Mouse (Mus musculus) thymus, postnatal 4 days (tissue): ENCODE results near the gene Sohlh2.
"Not testable (repeated sequence)": the region's sequence is repeated elsewhere in the genome, so short reads cannot be mapped to it uniquely, and the experiment has no call there.

Source experiments
- DNase-seq: peaks from one replicate; pipeline ENCODE4 v3.0.0; 2021

The Sohlh2 gene

DNA sequence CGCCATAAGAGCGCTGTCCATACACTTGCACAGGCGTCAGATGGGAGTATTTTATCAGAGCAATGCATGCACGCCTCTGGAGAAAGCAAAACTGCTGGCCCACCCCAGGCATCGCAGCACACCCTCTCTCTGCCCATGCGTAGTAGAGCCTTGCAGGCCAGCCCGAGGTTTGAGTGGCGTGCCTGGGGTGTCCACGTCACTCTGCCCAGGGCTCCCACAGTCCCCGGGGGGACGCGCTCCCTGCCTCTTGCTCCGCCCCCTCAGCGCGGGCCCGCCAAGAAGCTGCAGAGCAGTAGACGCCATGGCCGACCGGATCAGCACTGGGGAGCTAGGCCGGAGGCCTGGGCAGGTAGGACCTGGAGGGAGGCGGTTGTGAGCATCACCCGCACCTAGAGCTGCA, at the start of gene Sohlh2:
Gene Sohlh2, plus strand, starts transcription at position 263 of the 400 bp plus-strand sequence.
- no peak for DNase-seq

DNA sequence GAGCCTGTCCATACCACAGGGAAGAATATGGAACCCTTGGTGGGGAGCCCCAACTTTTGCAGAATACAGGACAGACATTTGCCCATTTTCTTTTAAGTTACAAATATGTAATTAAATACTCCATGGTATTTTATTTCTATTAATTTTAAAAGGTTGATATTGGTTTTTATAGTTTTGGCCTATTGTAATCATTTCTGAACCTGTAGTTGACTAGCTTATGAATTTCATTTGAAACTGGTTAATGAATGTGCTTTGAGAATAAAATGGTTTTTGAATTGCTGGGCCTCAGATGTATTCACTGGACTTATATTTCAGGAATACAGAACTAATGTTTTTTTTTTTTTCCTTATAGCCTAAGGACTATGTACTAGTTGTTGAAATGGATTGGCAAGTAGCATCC, 44.8 kb upstream of the Sohlh2 start, which contains the start of gene Ccdc169:
Gene Ccdc169, plus strand, starts transcription at position 301 of the 400 bp plus-strand sequence.
- DNase-seq, result no peak

DNA sequence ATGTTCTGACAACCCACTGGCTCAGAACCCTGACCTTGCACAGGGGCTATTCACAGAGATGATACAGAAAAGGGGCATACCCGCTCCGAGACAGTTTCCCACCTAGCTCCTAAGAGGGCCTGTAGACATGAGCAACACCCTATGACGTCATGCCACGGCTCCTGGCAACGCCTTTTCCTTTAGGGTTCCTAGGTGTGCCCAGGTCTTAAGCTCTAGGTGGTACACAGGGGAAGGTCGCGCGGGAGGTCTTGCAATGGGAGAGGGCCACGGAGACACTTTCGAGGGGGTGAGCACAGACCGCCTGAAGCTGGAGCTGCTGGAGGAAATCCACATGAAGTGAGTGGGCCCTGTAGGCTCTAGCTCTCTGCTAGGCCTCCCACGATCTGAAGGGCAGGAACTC, 42.0 kb upstream of the Sohlh2 start:
- no peak for DNase-seq

DNA sequence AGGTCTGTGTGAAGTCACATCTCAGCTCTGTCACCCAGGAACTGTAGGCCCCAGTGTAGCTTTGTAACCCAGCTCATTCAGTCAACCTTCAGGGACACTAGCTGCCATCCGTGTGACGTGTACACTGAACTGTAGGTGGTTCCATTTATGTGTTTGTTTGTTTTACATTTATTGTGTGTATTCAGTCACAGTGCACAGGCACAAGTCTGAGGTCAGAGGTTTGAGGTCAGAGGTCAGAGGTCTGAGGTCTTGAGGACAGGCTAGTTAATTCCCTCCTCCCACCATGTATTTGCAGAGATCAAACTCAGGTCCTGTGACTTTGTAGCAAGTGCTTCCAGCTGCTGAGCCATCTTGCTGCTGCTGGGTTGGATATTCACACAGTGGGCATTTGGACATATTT, 40.4 kb upstream of the Sohlh2 start:
- no peak for DNase-seq

DNA sequence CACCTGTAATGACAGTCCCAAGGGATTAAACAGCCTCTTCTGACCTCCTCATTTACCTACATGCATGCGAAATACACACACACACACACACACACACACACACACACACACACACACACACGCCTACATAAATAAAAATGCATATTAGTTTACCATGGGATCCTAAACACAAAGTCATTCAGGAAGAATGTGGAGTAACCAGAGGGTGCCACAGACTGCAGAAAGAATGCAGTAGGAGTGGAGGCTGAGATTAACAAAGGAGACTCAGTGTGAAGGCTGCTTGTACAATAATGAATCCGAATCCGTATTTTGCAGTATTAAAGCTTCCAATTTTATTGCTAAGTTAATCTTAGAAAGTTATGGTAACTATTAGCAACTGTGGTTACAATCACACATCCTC, 36.9 kb upstream of the Sohlh2 start:
- DNase-seq, result no peak

DNA sequence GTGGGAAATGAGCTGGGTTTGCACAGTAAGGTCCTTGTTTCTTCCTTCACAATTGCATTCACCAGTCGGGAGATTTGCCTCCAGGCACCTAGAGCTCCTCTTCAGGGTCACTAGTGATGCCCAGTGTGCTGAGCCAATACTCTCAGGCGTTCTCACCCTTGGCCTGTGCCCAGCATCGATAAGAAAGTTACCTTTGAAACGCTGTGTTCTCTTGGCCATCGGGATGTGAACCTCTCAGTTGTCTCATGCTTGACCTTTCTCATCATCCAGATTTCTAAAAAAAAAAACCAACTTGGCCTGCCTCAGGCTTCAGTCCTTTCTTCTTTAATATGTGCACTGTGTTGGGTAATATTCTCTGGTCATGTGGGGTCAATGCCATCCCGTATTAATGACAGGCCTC, 35.4 kb upstream of the Sohlh2 start:
- no peak for DNase-seq

DNA sequence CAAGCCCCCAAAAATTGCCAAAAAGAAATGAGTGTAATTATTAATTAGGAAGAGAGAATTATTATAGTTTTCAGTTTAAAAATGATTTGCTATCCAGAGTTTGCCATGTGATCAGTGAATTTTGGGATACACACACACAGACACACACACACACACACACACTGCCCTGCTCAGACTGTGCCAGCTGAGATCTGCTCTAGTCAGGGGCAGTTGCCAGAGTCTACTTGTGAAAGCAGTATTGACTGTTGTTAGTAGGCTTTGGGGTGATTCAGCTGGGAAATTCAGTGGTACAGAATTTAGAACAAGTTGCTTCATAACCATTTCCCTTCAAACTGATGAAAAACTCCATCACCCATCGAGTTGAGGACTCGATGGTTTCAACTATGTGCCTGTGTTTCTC, 34.7 kb upstream of the Sohlh2 start:
- DNase-seq, result no peak

DNA sequence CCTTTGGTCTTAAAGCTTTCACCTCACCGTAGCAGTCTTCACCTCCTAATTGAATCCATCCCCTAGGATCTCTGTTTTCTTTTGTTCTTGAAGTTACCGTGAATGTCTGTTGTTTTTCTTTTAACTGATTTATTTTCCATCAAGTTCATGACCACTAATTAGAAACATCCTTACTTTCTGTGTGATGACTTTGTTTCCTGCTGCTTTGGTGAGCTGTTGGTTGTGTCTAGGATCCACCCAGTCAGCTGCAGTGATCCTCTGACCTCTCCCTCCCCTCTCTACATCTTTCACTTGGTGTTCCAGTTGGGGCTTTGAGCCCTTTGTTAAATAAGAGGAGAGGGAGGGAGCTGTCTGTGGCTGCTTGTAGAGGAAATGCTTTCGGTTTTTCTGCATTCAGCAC, 33.7 kb upstream of the Sohlh2 start:
- DNase-seq, result no peak

DNA sequence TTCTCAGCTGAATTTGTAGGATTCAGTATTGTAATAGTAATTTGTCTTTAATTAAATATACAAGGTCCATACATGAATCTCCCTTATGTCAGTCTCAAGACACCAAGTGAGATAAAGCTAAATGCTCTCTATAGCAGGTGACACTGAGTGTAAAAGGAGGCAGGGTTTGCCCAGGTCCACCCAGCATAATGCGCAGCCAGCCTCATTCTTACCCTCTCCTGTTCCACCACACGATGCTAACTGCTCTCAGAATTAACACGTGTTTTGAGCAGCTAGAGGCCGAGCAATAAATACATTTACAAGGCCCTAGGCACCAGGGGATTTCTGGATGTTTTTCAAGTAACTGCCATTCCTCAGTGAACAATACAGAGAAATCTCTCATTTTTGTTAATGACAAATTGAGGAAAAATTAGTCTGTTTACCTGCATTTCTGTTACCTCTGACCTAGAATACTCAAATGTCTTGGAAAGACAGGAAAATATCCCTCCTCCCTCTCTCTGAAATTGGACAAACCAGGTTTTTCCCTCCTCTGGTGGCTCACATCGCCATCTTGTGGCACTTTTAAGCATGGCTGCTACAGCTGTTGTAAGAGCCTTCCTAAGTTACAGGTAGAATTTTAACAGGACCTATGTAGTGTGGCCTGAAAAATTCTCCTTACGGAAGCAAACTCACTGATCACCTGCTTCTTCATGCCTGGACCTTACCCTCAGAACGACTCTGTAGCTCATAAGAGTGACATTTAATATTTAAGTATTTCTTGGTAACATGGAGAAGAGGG, 30.0 kb upstream of the Sohlh2 start:
- peak; percentile 47 for DNase-seq

DNA sequence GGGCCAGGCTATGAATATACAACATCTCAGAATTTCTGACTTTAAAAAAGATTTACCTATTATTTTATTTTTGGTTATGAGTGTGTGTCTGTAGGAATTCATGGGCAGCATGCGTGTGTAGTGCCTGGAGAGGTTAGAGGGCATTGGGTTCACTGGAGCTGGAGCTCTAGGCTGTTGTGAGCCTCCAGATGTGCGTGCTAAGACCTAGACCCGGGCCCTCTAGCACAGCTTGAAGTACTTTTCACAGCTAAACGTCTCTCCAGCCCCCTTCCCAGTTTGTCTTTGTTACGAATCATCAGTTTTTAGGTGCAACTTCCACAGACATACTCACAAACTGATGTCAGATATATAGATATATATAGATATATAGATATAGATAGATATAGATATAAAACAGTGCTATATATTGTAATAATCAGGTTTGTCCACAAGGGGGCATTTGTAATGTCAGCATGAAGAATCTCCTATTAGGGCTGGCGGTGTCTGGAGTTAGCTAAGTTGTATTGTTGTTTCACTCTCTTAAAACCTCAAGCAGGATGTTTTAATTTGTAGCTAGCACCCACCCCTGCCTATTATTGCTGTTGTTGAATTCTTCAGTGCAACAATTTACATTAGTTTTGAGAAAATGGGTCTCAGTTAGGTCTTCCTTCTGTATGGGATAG, 29.0 kb upstream of the Sohlh2 start:
- DNase-seq, result no peak

DNA sequence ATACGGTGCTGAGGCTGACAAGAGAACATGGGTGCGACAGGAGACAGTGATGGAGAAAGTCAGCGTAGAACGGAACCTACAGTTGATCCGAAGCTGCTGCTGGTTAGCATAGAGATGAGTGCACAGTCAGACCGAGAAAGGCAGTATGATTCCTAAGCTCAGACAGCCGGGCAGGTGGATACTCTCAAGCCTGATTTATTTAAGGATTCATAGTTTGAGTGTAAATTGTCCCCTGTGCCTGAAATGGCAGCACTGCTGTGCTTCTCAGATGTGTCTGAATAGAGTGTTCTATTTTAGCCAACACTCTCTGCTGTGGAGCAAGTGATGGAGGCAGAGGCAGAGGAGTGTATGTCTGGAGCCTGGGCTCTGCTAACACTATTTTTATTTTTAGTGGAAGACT, 27.7 kb upstream of the Sohlh2 start:
- DNase-seq, result no peak

DNA sequence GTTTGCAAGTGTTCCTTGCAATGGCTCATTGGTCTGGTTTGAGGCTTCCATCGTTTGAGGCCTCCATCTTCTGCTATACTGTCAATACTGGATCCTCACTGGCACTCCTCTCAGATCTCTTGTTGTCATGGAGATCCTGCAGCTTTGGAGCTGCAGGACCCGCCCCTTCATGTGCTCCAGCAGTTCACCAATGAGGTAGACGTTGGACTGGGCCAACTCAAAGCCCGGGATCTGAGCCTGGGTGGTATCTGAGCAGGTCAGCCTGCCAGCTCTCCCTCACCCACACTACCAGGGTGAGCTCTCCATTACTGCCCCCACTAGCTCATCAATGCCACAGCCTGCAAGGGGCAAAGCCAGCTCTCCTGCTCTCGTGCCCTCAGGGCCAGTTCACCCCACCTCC, 24.4 kb upstream of the Sohlh2 start:
- no peak for DNase-seq

DNA sequence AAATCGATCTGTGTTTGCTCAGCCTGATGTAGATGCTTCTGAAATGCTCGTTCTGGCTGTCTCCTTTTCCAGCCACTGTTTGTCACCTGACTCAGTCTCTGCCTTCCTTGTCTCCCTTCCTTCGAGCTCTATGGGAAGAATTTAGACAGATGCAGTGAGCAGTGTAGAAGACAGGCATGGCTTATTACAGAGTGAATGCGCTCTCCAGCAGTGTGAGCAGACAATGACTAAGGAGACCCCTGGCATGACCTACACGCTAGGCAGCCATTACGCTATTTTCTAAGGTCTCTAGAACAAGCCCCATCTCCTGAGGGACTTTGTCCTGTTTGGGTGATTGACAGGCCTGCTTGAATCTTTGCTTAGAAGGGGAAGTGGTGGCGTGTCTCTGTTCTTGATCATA, 20.7 kb upstream of the Sohlh2 start:
- no peak for DNase-seq

DNA sequence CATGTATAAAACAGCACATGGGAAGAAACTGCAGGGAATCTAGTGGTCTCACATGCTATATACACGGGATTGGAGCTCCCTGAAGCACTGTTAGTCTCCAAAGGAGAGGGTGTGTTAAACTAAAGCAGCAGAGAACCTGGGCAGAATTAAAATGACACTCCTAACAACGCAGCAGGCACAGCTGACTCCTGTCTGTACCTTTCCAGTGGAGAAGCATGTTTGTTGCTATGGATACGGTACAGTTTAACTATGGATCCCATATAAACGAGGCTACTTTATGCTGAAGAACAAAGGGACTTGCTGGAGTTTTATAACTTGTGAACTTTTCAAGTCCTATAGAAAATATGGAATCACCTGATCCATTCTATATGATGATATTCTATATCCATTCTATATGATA, 18.3 kb upstream of the Sohlh2 start:
- no peak for DNase-seq

DNA sequence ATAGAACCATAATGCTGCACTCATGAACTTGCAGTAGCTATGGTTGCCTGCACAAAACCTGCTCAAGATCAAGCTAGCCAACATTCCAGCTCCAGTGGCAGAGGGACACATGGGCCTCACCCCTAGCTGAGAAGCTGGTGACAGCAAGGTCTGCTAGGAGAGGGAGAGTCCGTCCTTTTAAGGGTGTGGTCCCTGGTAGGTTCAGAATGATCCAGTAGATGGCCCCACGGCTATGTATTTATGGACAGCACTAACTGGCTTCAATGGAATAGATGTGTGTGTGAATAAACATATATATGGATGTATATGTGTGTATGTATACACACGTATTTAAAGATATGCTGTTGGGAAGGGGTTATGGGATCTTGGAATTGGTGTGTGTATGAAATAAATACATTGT, 9.3 kb upstream of the Sohlh2 start:
- no peak for DNase-seq

DNA sequence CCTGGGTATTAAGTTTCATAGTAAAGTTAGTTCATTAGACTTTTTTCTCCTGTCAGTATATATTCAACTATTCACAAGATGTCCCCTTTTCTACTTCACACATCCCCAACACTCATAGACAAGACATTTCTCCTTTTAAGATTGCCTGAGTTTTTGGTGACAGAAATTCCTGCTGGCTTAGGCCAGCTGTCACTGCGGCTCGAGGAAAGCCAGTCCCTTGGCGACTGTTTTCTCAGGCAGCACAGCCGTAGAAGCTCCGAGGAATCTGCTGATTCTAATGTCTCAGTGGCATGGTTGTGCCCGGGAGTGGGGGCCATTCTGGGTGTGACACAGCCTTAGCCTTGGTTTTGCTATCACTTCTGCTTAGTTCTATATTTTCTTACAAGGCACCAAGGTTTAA, 4.6 kb upstream of the Sohlh2 start:
- DNase-seq, result no peak

DNA sequence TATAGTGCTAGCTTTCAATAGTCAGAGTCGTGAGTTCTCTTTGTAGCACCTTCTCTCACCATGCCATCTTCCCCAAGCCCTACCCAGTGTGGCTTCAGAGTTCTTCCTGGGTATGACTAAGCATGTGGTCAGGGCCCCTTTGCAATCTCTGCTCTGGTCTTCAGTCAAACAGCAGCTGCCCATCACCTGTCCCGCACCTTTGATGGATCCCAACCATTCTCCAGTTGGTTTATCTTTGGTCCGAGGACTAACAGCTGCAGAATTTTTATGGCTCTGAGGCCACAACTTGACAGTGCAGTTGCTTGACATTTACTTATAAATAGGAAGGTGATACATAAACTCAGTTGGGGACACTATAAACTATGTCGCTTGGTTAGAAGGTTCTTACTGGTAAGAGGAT, 9.8 kb downstream of the Sohlh2 start:
- no peak for DNase-seq

DNA sequence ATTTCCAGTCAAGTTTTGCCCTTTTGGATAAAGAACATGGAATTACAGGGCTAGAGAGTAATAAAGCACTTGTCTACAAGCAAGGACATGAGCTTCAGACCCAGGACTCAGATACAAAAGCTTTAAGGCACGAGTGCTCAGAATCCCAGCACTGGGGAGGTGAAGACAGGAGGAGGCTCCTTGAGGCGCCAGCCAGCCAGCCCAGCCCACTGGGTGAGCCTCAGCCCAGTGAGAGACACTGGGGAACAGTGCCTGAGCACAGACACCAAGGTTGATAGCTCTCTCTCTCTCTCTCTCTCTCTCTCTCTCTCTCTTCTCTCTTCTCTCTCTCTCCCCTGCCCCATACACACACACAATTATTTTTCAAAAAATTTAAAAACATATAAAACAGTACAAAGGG, 11.5 kb downstream of the Sohlh2 start:
- no peak for DNase-seq

DNA sequence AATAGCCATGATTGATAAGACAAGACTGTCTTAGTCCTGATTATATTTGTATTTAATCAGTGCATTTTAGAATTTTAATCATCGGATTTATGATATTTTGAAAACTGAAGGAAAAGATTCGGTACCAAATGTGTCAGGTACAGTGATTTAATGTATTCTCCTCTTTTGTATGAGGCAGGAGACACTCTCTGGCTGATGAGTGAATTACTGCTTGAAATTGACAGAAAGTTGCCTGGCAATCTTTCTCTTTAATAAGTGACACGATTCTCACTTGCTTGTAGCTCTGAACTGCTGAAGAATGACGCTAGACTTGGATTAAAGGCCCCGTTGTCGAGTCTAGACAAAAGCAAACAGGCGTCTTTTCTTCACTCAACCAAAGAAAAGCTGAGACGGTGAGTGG, 13.0 kb downstream of the Sohlh2 start:
- DNase-seq, result no peak

DNA sequence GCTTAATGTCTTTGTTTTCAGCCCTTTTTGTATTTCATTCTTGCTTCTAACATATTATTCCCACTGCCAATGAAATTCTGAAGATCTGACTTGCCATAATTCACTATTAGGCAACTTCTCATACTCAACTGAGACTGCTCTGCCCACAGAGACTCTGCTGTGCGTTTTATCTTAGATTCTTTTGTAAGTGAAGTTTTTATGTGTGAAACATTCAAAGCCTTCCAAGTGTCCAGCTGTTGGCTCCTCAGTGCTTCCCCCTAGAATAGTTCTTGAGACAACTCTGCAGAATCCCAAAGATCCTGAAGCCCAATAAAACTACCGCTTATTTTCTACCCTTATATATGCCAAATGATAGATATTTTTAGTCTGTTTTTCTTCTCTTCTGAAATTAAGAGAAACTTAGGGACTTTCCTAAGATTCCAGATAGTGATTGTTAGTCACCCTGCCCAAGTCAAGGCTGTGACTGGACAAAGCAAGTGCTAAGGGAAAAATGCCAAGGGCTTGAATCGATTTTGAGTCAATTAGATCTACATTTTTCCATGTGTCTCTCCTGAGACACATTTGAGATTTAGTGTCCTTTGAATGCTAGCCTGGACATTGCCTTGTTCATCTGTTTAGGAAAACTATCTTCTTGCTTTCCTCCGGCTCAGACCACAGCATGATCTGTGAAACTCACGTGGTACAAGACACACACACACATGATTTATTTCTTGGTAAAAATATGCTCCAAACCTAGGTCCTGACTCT, 13.9 kb downstream of the Sohlh2 start:
- DNase-seq, result no peak

DNA sequence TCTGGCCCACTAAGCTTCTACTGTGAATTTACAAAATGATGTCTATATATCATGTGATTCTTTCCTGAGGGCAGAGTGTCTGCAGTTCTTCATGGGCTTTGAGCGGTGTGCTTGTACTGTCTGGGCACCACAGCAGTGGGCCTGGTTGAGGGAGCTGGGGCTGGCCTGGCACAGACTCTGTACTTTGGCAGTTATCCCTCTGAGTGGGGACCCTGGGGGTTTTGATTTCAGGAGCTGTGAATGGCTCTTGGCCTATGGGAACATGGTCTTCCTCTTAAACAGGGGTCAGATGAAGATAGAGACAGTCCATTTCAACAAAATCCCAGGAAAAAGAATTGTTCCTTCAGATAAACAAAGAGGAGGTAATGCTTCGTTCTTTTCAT, 14.5 kb downstream of the Sohlh2 start:
- DNase-seq, result no peak

DNA sequence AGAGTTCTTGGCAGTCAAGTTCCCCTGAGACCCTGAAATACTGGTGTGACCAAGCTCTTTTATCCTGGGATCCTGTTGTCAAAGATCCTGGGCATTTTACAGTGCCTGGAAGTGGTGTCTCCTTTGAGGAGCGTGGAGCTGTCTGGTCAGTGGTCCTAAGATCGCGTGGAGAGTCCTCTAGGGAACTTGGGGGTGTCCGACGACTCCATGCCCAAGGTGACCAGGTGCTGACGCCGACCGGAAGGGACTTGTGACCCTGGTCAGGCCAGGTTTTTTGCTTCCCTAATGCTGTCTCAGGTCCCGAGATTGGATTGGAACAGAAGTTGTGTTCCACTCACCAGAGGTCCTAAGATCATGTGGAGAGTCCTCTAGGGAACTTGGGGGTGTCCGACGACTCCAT, 21.8 kb downstream of the Sohlh2 start:
- DNase-seq, result not testable (repeated sequence)

DNA sequence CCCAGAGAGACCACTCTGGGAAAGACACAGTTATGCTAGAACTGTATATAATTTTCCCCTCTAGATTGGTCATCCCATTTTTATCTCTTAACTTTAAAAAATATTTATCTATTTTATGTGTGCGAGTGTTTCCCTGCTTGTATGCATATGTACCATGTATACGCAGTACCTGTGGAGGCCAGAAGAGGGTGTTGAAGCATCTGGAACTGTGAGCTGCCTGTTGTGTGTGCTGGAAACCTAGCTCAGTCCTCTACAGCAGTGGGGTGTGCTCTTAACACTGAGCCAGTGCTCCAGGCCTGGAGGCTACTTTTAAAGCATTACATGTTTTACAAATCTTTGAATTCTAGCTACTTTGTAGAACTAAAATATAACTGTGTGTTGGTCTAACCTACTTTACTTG, 24.6 kb downstream of the Sohlh2 start:
- no peak for DNase-seq

DNA sequence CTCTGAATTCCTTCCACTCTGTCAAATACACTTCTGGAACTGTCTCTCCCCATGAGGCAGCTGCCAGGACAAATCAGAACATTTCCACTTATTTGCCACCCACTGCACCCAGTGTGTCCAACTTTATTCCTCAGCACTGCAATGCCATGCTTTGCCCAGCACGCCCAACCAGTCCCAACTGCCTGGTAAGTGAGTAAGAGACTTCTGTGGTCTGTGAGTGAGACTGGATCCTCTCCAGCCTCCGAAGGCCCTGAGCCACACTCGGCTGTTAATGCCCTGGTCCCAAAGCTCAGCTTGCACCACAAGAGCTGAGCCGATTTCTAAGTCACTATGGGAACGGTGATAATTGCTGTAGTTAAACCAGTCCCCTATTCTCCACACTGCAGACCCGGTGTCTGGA, 25.8 kb downstream of the Sohlh2 start:
- no peak for DNase-seq
